Mouse (Mus musculus) embryonic facial prominence, embryonic 13.5 days (tissue): ENCODE measurements around the gene Eps15l1. TPM values are rescaled to one million over a fixed set of nuclear protein-coding genes. Genes with fewer than 3 reads are reported as not detected.

Experiments used
- ATAC-seq: fragments of 200-750 bp; cut with Nextera tagmentation; 2 replicates; pipeline ENCODE4 v1.8.0; 2017; ENCODE audit warnings: low read depth; ENCODE audit not compliant: insufficient number of reproducible peaks, insufficient read depth, low FRiP score, low TSS enrichment
- H3K27ac ChIP-seq: fragments of 300-500 bp; sonication (generic); 2 replicates; pipeline ENCODE4 v1.5.1; 2015; ENCODE audit warnings: moderate library complexity, mild to moderate bottlenecking, inconsistent platforms
- H3K27me3 ChIP-seq: fragments of 300-500 bp; sonication (generic); 2 replicates; pipeline ENCODE4 v1.6.1; 2015; ENCODE audit warnings: mild to moderate bottlenecking, inconsistent platforms
- H3K36me3 ChIP-seq: fragments of 300-500 bp; sonication (generic); 2 replicates; pipeline ENCODE4 v1.6.1; 2015; ENCODE audit warnings: mild to moderate bottlenecking, inconsistent platforms
- H3K4me1 ChIP-seq: fragments of 300-500 bp; sonication (generic); 2 replicates; pipeline ENCODE4 v1.6.1; 2015; ENCODE audit warnings: inconsistent platforms
- H3K4me2 ChIP-seq: fragments of 300-500 bp; sonication (generic); 2 replicates; pipeline ENCODE4 v1.6.1; 2015; ENCODE audit warnings: moderate library complexity, mild to moderate bottlenecking, inconsistent platforms
- H3K4me3 ChIP-seq: fragments of 300-500 bp; sonication (generic); 2 replicates; pipeline ENCODE4 v1.5.1; 2015; ENCODE audit warnings: mild to moderate bottlenecking, inconsistent platforms
- H3K9ac ChIP-seq: fragments of 300-500 bp; sonication (generic); 2 replicates; pipeline ENCODE4 v1.6.1; 2015; ENCODE audit warnings: mild to moderate bottlenecking, inconsistent platforms
- H3K9me3 ChIP-seq: fragments of 300-500 bp; sonication (generic); 2 replicates; pipeline ENCODE4 v1.6.1; 2016; ENCODE audit warnings: inconsistent platforms
- WGBS: fragments of 180-500 bp; shearing (Covaris S2); methylation state at CpG from one replicate; pipeline ENCODE4 v1.1.7; 2015; ENCODE audit warnings: mixed read lengths; 5-methylcytosine and 5-hydroxymethylcytosine counted together
- microRNA-seq: library from miRNA; unstranded; fragments of <30 nt; microRNA quantifications from one replicate; pipeline ENCODE4, GENCODE M21; 2016
- polyA plus RNA-seq: library from polyadenylated mRNA; unstranded; fragments of >200 nt; fragmentation: Nextera tagmentation; extraction: Ambion mirVana; gene quantifications from 2 replicates; pipeline ENCODE4 v1.2.1, GENCODE M21; 2015

Gene Eps15l1
- polyA plus RNA-seq, 1 experiment from 2014 or later: 65.1 TPM

DNA sequence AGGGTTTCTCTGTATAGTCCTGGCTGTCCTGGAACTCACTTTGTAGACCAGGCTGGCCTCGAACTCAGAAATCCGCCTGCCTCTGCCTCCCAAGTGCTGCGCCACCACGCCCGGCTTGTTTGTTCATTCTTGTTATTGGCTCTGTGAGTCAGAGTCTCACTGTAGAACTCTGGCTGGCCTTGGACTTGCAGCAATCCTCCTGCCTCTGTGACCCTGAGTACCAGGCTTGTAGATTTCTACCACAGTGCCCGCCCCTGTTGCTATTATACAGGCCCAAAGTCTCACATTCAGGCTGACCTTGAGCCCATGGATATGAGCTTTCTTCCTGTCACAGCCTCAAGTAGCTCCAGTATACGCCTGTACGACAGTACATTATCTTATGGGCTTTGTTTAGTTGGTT lies 124.7 kb downstream of the Eps15l1 start:
- WGBS: 93% methylated on average over 8 of the region's 8 CpGs
- no peak for ATAC-seq
- H3K4me1 ChIP-seq: peaks cover 17% of the 10 kb centered on the region

GRCm38 (mm10) chr8:72295679-72296078 lies 125.6 kb downstream of the Eps15l1 start:
- Histone ChIP-seq H3K27me3 (no peaks in the 10 kb centered on the region), H3K4me2 (peak overlapping the region; percentile 18), H3K36me3 (no peaks in the 10 kb centered on the region), H3K9me3 (no peaks in the 10 kb centered on the region), H3K4me1 (peaks cover 17% of the 10 kb centered on the region), H3K9ac (0 out of 2 replicates have a peak overlapping the region, but pooled peaks have one; percentile 32), H3K27ac (peak overlapping the region; percentile 76), H3K4me3 (no peak overlapping the region)
- WGBS: 42% methylated on average over 8 of the region's 8 CpGs
- peak; percentile 72 for ATAC-seq

More for the DNA sequence above, 124.7 kb downstream of the Eps15l1 start:
- H3K4me2 ChIP-seq: no peak overlapping the region
- no peaks in the 10 kb centered on the region for H3K36me3 ChIP-seq
- no peak overlapping the region for H3K27ac ChIP-seq
- H3K27me3 ChIP-seq: no peaks in the 10 kb centered on the region
- no peak overlapping the region for H3K9ac ChIP-seq
- H3K4me3 ChIP-seq: no peak overlapping the region
- H3K9me3 ChIP-seq: no peaks in the 10 kb centered on the region

- Histone ChIP-seq H3K4me1 (peaks cover 17% of the 10 kb centered on the region), H3K27me3 (no peaks in the 10 kb centered on the region), H3K9ac (0 out of 2 replicates have a peak overlapping the region, but pooled peaks have one; percentile 32), H3K9me3 (no peaks in the 10 kb centered on the region), H3K27ac (peak overlapping the region; percentile 76), H3K4me3 (no peak overlapping the region), H3K36me3 (no peaks in the 10 kb centered on the region), H3K4me2 (no peak overlapping the region)
- ATAC-seq: no peak
- 64% methylated on average over 3 of the region's 3 CpGs for WGBS
These were observed 126.1 kb downstream of the Eps15l1 start for GRCm38 (mm10) chr8:72295125-72295524.

DNA sequence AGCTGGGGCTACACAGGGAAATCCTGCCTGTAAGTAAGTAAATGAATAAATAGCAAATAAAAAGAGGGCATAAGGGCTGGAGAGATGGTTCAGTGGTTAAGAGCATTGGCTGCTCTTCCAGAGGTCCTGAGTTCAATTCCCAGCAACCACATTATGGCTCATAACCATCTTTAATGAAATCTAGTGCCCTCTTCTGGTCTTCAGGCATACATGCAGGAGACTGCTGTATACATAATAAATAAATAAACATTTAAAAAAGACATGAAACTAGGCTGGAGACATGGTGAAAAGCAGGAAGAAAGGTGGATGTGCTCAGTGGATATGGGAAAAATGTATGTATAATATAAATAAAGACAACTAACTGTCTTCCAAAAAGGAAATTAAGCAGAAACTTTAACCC lies 128.0 kb downstream of the Eps15l1 start:
- H3K4me3 ChIP-seq: no peak overlapping the region
- H3K9ac ChIP-seq: no peak overlapping the region
- no peak for ATAC-seq
- H3K27me3 ChIP-seq: no peaks in the 10 kb centered on the region
- peaks cover 17% of the 10 kb centered on the region for H3K4me1 ChIP-seq
- H3K36me3 ChIP-seq: no peaks in the 10 kb centered on the region
- no peak overlapping the region for H3K27ac ChIP-seq
- no peak overlapping the region for H3K4me2 ChIP-seq
- no peaks in the 10 kb centered on the region for H3K9me3 ChIP-seq

DNA sequence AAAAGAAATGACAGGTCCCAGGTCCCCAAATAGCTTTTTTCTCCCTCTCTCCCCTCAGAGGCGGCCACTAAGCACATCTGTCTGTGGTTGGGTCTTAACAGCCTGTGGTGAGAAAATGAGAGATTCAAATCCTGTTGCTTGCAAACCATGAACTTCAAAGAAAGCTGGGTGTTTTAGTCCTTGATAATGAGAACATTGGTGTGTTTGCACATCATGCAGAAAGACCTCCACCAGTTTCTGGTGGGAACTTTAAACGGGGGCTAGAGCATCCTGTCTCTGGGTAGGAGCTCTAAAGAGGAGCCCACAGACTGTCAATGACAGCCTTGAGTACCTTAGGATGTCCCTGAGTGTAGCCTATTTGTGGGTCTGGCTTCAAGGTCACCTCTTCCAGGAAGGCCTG lies 130.2 kb downstream of the Eps15l1 start:
- no peak overlapping the region for H3K27ac ChIP-seq
- no peaks in the 10 kb centered on the region for H3K9me3 ChIP-seq
- no peaks in the 10 kb centered on the region for H3K27me3 ChIP-seq
- peaks cover 17% of the 10 kb centered on the region for H3K4me1 ChIP-seq
- H3K4me2 ChIP-seq: no peak overlapping the region
- no peak overlapping the region for H3K4me3 ChIP-seq
- H3K36me3 ChIP-seq: no peaks in the 10 kb centered on the region
- ATAC-seq: no peak
- WGBS: 78% methylated on average over 2 of the region's 2 CpGs
- no peak overlapping the region for H3K9ac ChIP-seq

Small RNAs within 50 kb of the gene (microRNA-seq; reads per million reads assigned to microRNA genes)
- gene Mir7068: not detected

Other genes with a start within 250 kb of the Eps15l1 start
- gene Hsh2d, start 231.8 kb downstream of the Eps15l1 start, polyA plus RNA-seq: not detected in 2 replicates
- not detected in 2 replicates for gene Cib3, start 208.6 kb downstream of the Eps15l1 start, polyA plus RNA-seq
- not detected in 2 replicates for gene Gm11034, start 207.8 kb downstream of the Eps15l1 start, polyA plus RNA-seq
- gene Fam32a, start 201.7 kb downstream of the Eps15l1 start, polyA plus RNA-seq: 75.3 and 78.1 TPM in 2 replicates
- 125 and 126 TPM in 2 replicates for gene Ap1m1, start 181.4 kb downstream of the Eps15l1 start, polyA plus RNA-seq
- gene Gm10282, start 116.2 kb downstream of the Eps15l1 start, polyA plus RNA-seq: 26.9 and 55.7 TPM in 2 replicates
- gene Klf2, start 102.4 kb downstream of the Eps15l1 start, polyA plus RNA-seq: 5.6 and 5.8 TPM in 2 replicates
- gene Calr3, start 22.4 kb upstream of the Eps15l1 start, polyA plus RNA-seq: 1.1 and 1.8 TPM in 2 replicates
- gene 1700030K09Rik, start 22.4 kb upstream of the Eps15l1 start, polyA plus RNA-seq: 18.5 and 19.9 TPM in 2 replicates
- 70.7 and 74.0 TPM in 2 replicates for gene Cherp, start 53.8 kb upstream of the Eps15l1 start, polyA plus RNA-seq
- 15.4 and 19.6 TPM in 2 replicates for gene Slc35e1, start 71.2 kb upstream of the Eps15l1 start, polyA plus RNA-seq
- gene Med26, start 126.8 kb upstream of the Eps15l1 start, polyA plus RNA-seq: 20.1 and 20.4 TPM in 2 replicates
- gene Smim7, start 149.6 kb upstream of the Eps15l1 start, polyA plus RNA-seq: 116 and 123 TPM in 2 replicates
- 14.5 and 15.3 TPM in 2 replicates for gene Tmem38a, start 150.6 kb upstream of the Eps15l1 start, polyA plus RNA-seq
- gene Nwd1, start 225.3 kb upstream of the Eps15l1 start, polyA plus RNA-seq: 0.10 and 0.22 TPM in 2 replicates